Comparison of ENCODE assay signal across 22 mouse cellular contexts in genomic region chr11:60774158-60774689, GRCm38 (mm10). TPM values are rescaled to one million over a fixed set of nuclear protein-coding genes. Genes with fewer than 3 reads are reported as not detected.
A peak's percentile ranks its signal among the peaks of the same experiment; 100 is the strongest.
DNase-seq lines count a peak whose midpoint lies in the region; ATAC-seq lines count a peak whose summit lies in the region.
"Had no signal": no experiment of that assay in that cellular context is flagged by ENCODE, and none has a peak within 500 bp of the region (broad histone marks: within the 10 kb centered on the region; RNA-seq: fewer than 3 reads in every experiment).

No protein-coding gene starts in this region.

- no peaks in the 10 kb centered on the region for H3K27me3 ChIP-seq in hindbrain, embryonic 13.5 days
- H3K27me3 ChIP-seq in hindbrain, embryonic 12.5 days: no peaks in the 10 kb centered on the region
- no peaks in the 10 kb centered on the region for H3K27me3 ChIP-seq in lung, embryonic 15.5 days
- no peaks in the 10 kb centered on the region for H3K27me3 ChIP-seq in liver, embryonic 13.5 days
- H3K27me3 ChIP-seq: embryonic facial prominence, embryonic 15.5 days; hindbrain, embryonic 15.5 days had no signal

- no peak overlapping the region for H3K27ac ChIP-seq in hindbrain, embryonic 13.5 days
- no peak overlapping the region for H3K27ac ChIP-seq in hindbrain, embryonic 12.5 days
- H3K27ac ChIP-seq in lung, embryonic 15.5 days: peak overlapping the region; percentile 28; the same call in 1 of the 2 replicates
- H3K27ac ChIP-seq in liver, embryonic 13.5 days: no peak overlapping the region
- H3K27ac ChIP-seq: embryonic facial prominence, embryonic 15.5 days; forebrain, embryonic 10.5 days; gastrocnemius, adult 2 months; hindbrain, embryonic 15.5 days had no signal

- 79% methylated on average over 3 of the region's 3 CpGs for WGBS in hindbrain, embryonic 13.5 days
- WGBS in hindbrain, embryonic 12.5 days: 88% methylated on average over 3 of the region's 3 CpGs
- 70% methylated on average over 3 of the region's 3 CpGs for WGBS in lung, embryonic 15.5 days
- 76% methylated on average over 3 of the region's 3 CpGs for WGBS in liver, embryonic 13.5 days (ENCODE audit: insufficient replicate concordance)

- H3K4me3 ChIP-seq in hindbrain, embryonic 13.5 days: no peak overlapping the region
- no peak overlapping the region for H3K4me3 ChIP-seq in hindbrain, embryonic 12.5 days
- no peak overlapping the region for H3K4me3 ChIP-seq in lung, embryonic 15.5 days
- no peak overlapping the region for H3K4me3 ChIP-seq in liver, embryonic 13.5 days (replicated peaks)
- H3K4me3 ChIP-seq: forebrain, embryonic 10.5 days; gastrocnemius, adult 2 months; hindbrain, embryonic 15.5 days had no signal

- H3K9me3 ChIP-seq in hindbrain, embryonic 13.5 days: no peaks in the 10 kb centered on the region
- no peaks in the 10 kb centered on the region for H3K9me3 ChIP-seq in hindbrain, embryonic 12.5 days (replicated peaks)
- H3K9me3 ChIP-seq in lung, embryonic 15.5 days: no peaks in the 10 kb centered on the region
- no peaks in the 10 kb centered on the region for H3K9me3 ChIP-seq in liver, embryonic 13.5 days (replicated peaks)
- H3K9me3 ChIP-seq: embryonic facial prominence, embryonic 15.5 days; forebrain, embryonic 10.5 days; hindbrain, embryonic 15.5 days had no signal

- no peak overlapping the region for H3K4me2 ChIP-seq in hindbrain, embryonic 13.5 days
- H3K4me2 ChIP-seq in hindbrain, embryonic 12.5 days (replicated peaks): no peak overlapping the region
- peak overlapping the region; percentile 29 for H3K4me2 ChIP-seq in lung, embryonic 15.5 days
- H3K4me2 ChIP-seq in liver, embryonic 13.5 days: peak overlapping the region; percentile 10; the same call in 1 of the 2 replicates

- peak overlapping the region; percentile 55 for H3K9ac ChIP-seq in hindbrain, embryonic 13.5 days
- H3K9ac ChIP-seq in hindbrain, embryonic 12.5 days: no peak overlapping the region
- no peak overlapping the region for H3K9ac ChIP-seq in lung, embryonic 15.5 days
- 0 out of 2 replicates have a peak overlapping the region, but pooled peaks have one; percentile 87 for H3K9ac ChIP-seq in liver, embryonic 13.5 days
- H3K9ac ChIP-seq: embryonic facial prominence, embryonic 15.5 days; hindbrain, embryonic 15.5 days had no signal

- no peak for ATAC-seq in hindbrain, embryonic 13.5 days (ENCODE audit: low FRiP score)
- no peak for ATAC-seq in hindbrain, embryonic 12.5 days (ENCODE audit: low FRiP score)
- ATAC-seq in lung, embryonic 15.5 days (ENCODE audit: borderline replicate concordance, extremely low read depth, low FRiP score, low TSS enrichment): no peak
- ATAC-seq in liver, embryonic 13.5 days (ENCODE audit: low read depth): no peak
- ATAC-seq in megakaryocyte-erythroid progenitor cell, adult 5-6 weeks (replicated peaks; ENCODE audit: low FRiP score, low TSS enrichment, poor library complexity, severe bottlenecking): no peak
- ATAC-seq: forebrain, embryonic 14.5 days had no signal

- DNase-seq in lung, postnatal 36 days: no peak
- DNase-seq in liver, embryonic 13.5 days: no peak
- no peak for DNase-seq in MN1 (ENCODE audit: low spot score)
- DNase-seq: adrenal gland, adult 2 months; adrenal gland, postnatal 25 days; cerebellum, adult 11 months; cerebellum, adult 8-10 months; cerebellum, postnatal 14 days; embryo, embryonic 11 days; gastrocnemius, adult 2 months; gastrocnemius, postnatal 36 days; heart, adult 11 months; heart, postnatal 10 days had no signal

- peaks cover 9% of the 10 kb centered on the region for H3K36me3 ChIP-seq in hindbrain, embryonic 13.5 days
- H3K36me3 ChIP-seq in hindbrain, embryonic 12.5 days: peaks cover 4% of the 10 kb centered on the region
- H3K36me3 ChIP-seq in lung, embryonic 15.5 days: peaks cover 4% of the 10 kb centered on the region; the same call in 1 of the 2 replicates
- H3K36me3 ChIP-seq in liver, embryonic 13.5 days: peaks cover 6% of the 10 kb centered on the region
- H3K36me3 ChIP-seq: hindbrain, embryonic 15.5 days had no signal

- peaks cover 45% of the 10 kb centered on the region for H3K4me1 ChIP-seq in hindbrain, embryonic 13.5 days (replicated peaks)
- peaks cover 32% of the 10 kb centered on the region for H3K4me1 ChIP-seq in hindbrain, embryonic 12.5 days
- peaks cover 38% of the 10 kb centered on the region for H3K4me1 ChIP-seq in lung, embryonic 15.5 days
- H3K4me1 ChIP-seq in liver, embryonic 13.5 days (replicated peaks): peaks cover 46% of the 10 kb centered on the region

RNA-seq across cellular contexts. Expression of gene Top3a, which starts 2.9 kb away (rescaled TPM):
- 10.3 and 10.4 TPM in 2 replicates for polyA plus RNA-seq in hindbrain, embryonic 13.5 days (2015; fragmentation: Nextera tagmentation; extraction: Ambion mirVana)
- 16.7 and 17.3 TPM in 2 replicates for polyA plus RNA-seq in hindbrain, embryonic 12.5 days (2016; fragmentation: Nextera tagmentation; extraction: Ambion mirVana)
- polyA plus RNA-seq in lung, embryonic 15.5 days (2015; fragmentation: Nextera tagmentation; extraction: Ambion mirVana): 17.0 and 17.2 TPM in 2 replicates
- 6.7 and 8.5 TPM in 2 replicates for polyA plus RNA-seq in liver, embryonic 13.5 days (2015; fragmentation: Nextera tagmentation; extraction: Ambion mirVana)
- 17.9 and 18.8 TPM in 2 replicates for total RNA-seq in megakaryocyte-erythroid progenitor cell, adult 5-6 weeks (2014; fragmentation: Nextera tagmentation)
- total RNA-seq in megakaryocyte-erythroid progenitor cell, adult 5-6 weeks (2017): 19.8 and 24.8 TPM in 2 replicates

RNA-seq across cellular contexts. Expression of gene Smcr8, which starts 3.1 kb away (rescaled TPM):
- 5.9 and 6.5 TPM in 2 replicates for polyA plus RNA-seq in hindbrain, embryonic 13.5 days (2015; fragmentation: Nextera tagmentation; extraction: Ambion mirVana)
- polyA plus RNA-seq in hindbrain, embryonic 12.5 days (2016; fragmentation: Nextera tagmentation; extraction: Ambion mirVana): 9.8 and 9.9 TPM in 2 replicates
- polyA plus RNA-seq in lung, embryonic 15.5 days (2015; fragmentation: Nextera tagmentation; extraction: Ambion mirVana): 4.5 and 5.3 TPM in 2 replicates
- 2.2 and 3.2 TPM in 2 replicates for polyA plus RNA-seq in liver, embryonic 13.5 days (2015; fragmentation: Nextera tagmentation; extraction: Ambion mirVana)
- total RNA-seq in megakaryocyte-erythroid progenitor cell, adult 5-6 weeks (2014; fragmentation: Nextera tagmentation): 18.5 and 21.5 TPM in 2 replicates
- 11.7 and 11.9 TPM in 2 replicates for total RNA-seq in megakaryocyte-erythroid progenitor cell, adult 5-6 weeks (2017)

RNA-seq across cellular contexts. Expression of gene Shmt1, which starts 37.3 kb away (rescaled TPM):
- polyA plus RNA-seq in hindbrain, embryonic 13.5 days (2015; fragmentation: Nextera tagmentation; extraction: Ambion mirVana): 7.9 and 12.2 TPM in 2 replicates
- polyA plus RNA-seq in hindbrain, embryonic 12.5 days (2016; fragmentation: Nextera tagmentation; extraction: Ambion mirVana): 23.2 and 28.1 TPM in 2 replicates
- polyA plus RNA-seq in lung, embryonic 15.5 days (2015; fragmentation: Nextera tagmentation; extraction: Ambion mirVana): 58.3 and 58.5 TPM in 2 replicates
- polyA plus RNA-seq in liver, embryonic 13.5 days (2015; fragmentation: Nextera tagmentation; extraction: Ambion mirVana): 50.1 and 54.2 TPM in 2 replicates
- total RNA-seq in megakaryocyte-erythroid progenitor cell, adult 5-6 weeks (2014; fragmentation: Nextera tagmentation): 9.1 and 11.9 TPM in 2 replicates
- total RNA-seq in megakaryocyte-erythroid progenitor cell, adult 5-6 weeks (2017): 29.1 and 73.7 TPM in 2 replicates
- polyA plus RNA-seq: erythroblast, embryonic 14.5 days had no signal

RNA-seq across cellular contexts. Expression of gene Mief2, which starts 46.0 kb away (rescaled TPM):
- 21.2 and 22.4 TPM in 2 replicates for polyA plus RNA-seq in hindbrain, embryonic 13.5 days (2015; fragmentation: Nextera tagmentation; extraction: Ambion mirVana)
- 18.2 and 20.2 TPM in 2 replicates for polyA plus RNA-seq in hindbrain, embryonic 12.5 days (2016; fragmentation: Nextera tagmentation; extraction: Ambion mirVana)
- polyA plus RNA-seq in lung, embryonic 15.5 days (2015; fragmentation: Nextera tagmentation; extraction: Ambion mirVana): 13.5 and 14.7 TPM in 2 replicates
- polyA plus RNA-seq in liver, embryonic 13.5 days (2015; fragmentation: Nextera tagmentation; extraction: Ambion mirVana): 3.0 and 3.6 TPM in 2 replicates
- 3.8 and 4.4 TPM in 2 replicates for total RNA-seq in megakaryocyte-erythroid progenitor cell, adult 5-6 weeks (2014; fragmentation: Nextera tagmentation)
- total RNA-seq in megakaryocyte-erythroid progenitor cell, adult 5-6 weeks (2017): 2.1 and 4.7 TPM in 2 replicates

RNA-seq across cellular contexts. Expression of gene Flii, which starts 47.2 kb away (rescaled TPM):
- 64.7 and 68.2 TPM in 2 replicates for polyA plus RNA-seq in hindbrain, embryonic 13.5 days (2015; fragmentation: Nextera tagmentation; extraction: Ambion mirVana)
- 75.5 and 76.7 TPM in 2 replicates for polyA plus RNA-seq in hindbrain, embryonic 12.5 days (2016; fragmentation: Nextera tagmentation; extraction: Ambion mirVana)
- polyA plus RNA-seq in lung, embryonic 15.5 days (2015; fragmentation: Nextera tagmentation; extraction: Ambion mirVana): 83.3 and 94.4 TPM in 2 replicates
- 25.2 and 28.7 TPM in 2 replicates for polyA plus RNA-seq in liver, embryonic 13.5 days (2015; fragmentation: Nextera tagmentation; extraction: Ambion mirVana)
- total RNA-seq in megakaryocyte-erythroid progenitor cell, adult 5-6 weeks (2014; fragmentation: Nextera tagmentation): 61.3 and 78.4 TPM in 2 replicates
- 85.0 and 105 TPM in 2 replicates for total RNA-seq in megakaryocyte-erythroid progenitor cell, adult 5-6 weeks (2017)

Comparison
In these comparisons a context has a peak if more than half of its experiments do, and no peak if none do; other contexts are left out.
1. H3K9ac ChIP-seq: peak in hindbrain, embryonic 13.5 days (single experiment) and liver, embryonic 13.5 days (single experiment); none in hindbrain, embryonic 12.5 days (single experiment) and lung, embryonic 15.5 days (single experiment).
2. H3K4me2 ChIP-seq: peak in lung, embryonic 15.5 days (single experiment) and liver, embryonic 13.5 days (single experiment); none in hindbrain, embryonic 13.5 days (single experiment) and hindbrain, embryonic 12.5 days (single experiment).